Mouse (Mus musculus) midbrain, postnatal 0 days (tissue): ENCODE measurements around the gene Gm10840. TPM values are rescaled to one million over a fixed set of nuclear protein-coding genes. Genes with fewer than 3 reads are reported as not detected.

Experiments used
- ATAC-seq: fragments of 200-750 bp; cut with Nextera tagmentation; 2 replicates; pipeline ENCODE4 v1.8.0; 2017; ENCODE audit warnings: moderate number of reproducible peaks, mild to moderate bottlenecking, moderate TSS enrichment, moderate library complexity; ENCODE audit not compliant: low FRiP score
- DNase-seq: peaks from one replicate; pipeline ENCODE4 v3.0.0-alpha.2; 2015; ENCODE audit warnings: low spot score
- H3K27ac ChIP-seq: fragments of 300-500 bp; sonication (generic); 2 replicates; pipeline ENCODE4 v1.5.1; 2014; ENCODE audit warnings: low read depth, mild to moderate bottlenecking, low read length, mixed read lengths
- H3K27me3 ChIP-seq: fragments of 300-500 bp; sonication (generic); 2 replicates; pipeline ENCODE4 v1.6.1; 2014; ENCODE audit warnings: low read length, control low read depth, mixed read lengths; ENCODE audit not compliant: insufficient read depth
- H3K36me3 ChIP-seq: fragments of 300-500 bp; sonication (generic); 2 replicates; pipeline ENCODE4 v1.6.1; 2014; ENCODE audit warnings: low read length, control low read depth, mixed read lengths; ENCODE audit not compliant: insufficient read depth
- H3K4me1 ChIP-seq: fragments of 300-500 bp; sonication (generic); 2 replicates; pipeline ENCODE4 v1.6.1; 2014; ENCODE audit warnings: mild to moderate bottlenecking, control low read depth, antibody characterized with exemption, low read length, mixed read lengths; ENCODE audit not compliant: insufficient read depth
- H3K4me2 ChIP-seq: fragments of 300-500 bp; sonication (generic); 2 replicates; pipeline ENCODE4 v1.6.1; 2014; ENCODE audit warnings: low read depth, mild to moderate bottlenecking, low read length, mixed read lengths; ENCODE audit not compliant: poor library complexity, severe bottlenecking
- H3K4me3 ChIP-seq: fragments of 300-500 bp; sonication (generic); 2 replicates; pipeline ENCODE4 v1.5.1; 2014; ENCODE audit warnings: low read depth, mild to moderate bottlenecking, low read length, moderate library complexity
- H3K9ac ChIP-seq: fragments of 300-500 bp; sonication (generic); replicated peaks from 2 replicates; pipeline ENCODE4 v1.6.1; 2014; ENCODE audit warnings: mild to moderate bottlenecking, low read length, moderate library complexity, mixed read lengths; ENCODE audit not compliant: poor library complexity, severe bottlenecking
- H3K9me3 ChIP-seq: fragments of 300-500 bp; sonication (generic); 2 replicates; pipeline ENCODE4 v1.6.1; 2016; ENCODE audit warnings: low read length, control low read depth
- CTCF ChIP-seq: IDR thresholded peaks from 2 replicates; pipeline ENCODE4 v1.5.1; 2016; ENCODE audit warnings: antibody characterized with exemption, mild to moderate bottlenecking
- whole genome bisulfite sequencing: fragments of 180-500 bp; shearing (Covaris S2); extraction: QIAGEN DNeasy Blood & Tissue Kit; methylation state at CpG from one replicate; pipeline ENCODE4 v1.1.7; 2014; 5-methylcytosine and 5-hydroxymethylcytosine counted together
- polyA plus RNA-seq: library from polyadenylated mRNA; unstranded; fragments of >200 nt; fragmentation: Nextera tagmentation; extraction: Ambion mirVana; gene quantifications from 2 replicates; pipeline ENCODE4 v1.2.1, GENCODE M21; 2015
- total RNA-seq: library from RNA; depleted of rRNA; stranded (reverse); fragments of >200 nt; gene quantifications from 2 replicates; pipeline ENCODE4 v1.2.3, GENCODE M21; 2014

Gm10840 gene
- total and polyA plus RNA-seq, 2 experiments from 2014 or later: not detected

DNA sequence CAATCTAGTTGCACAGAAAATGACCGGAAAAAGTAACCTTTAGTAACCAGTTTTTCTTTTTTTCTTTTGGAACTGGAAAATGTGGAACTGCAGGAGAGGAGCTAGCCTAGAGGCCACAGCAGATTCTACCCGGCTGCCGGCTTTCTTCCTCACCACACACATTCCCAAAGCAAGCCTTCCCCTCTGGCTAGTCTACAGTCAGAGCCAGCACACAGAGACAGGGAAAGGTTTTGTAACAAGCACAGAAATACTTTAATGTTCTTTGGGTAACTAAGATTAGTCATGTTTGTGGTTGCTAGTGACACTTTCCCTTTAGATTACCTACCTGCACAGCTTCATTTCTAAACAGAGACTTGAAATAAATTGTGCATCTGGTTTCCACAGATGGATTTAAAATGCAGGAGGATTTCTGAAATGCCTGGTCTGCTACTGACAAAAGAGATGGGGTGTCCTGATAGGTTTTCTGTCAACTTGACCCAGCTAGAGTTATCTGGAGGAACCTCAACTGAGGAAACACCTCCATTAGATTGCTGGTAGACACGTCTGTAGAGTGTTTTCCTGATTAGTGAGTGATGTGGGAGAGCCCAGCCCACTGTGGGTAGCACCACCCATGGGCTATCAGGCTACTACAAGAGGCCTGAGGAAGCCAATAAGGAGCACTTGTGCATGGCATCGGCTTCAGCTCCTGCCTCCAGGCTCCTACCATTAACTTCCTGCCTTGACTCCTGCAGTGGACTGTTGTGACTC lies 17.6 kb downstream of the Gm10840 start:
- no peak for TF ChIP-seq CTCF

DNA sequence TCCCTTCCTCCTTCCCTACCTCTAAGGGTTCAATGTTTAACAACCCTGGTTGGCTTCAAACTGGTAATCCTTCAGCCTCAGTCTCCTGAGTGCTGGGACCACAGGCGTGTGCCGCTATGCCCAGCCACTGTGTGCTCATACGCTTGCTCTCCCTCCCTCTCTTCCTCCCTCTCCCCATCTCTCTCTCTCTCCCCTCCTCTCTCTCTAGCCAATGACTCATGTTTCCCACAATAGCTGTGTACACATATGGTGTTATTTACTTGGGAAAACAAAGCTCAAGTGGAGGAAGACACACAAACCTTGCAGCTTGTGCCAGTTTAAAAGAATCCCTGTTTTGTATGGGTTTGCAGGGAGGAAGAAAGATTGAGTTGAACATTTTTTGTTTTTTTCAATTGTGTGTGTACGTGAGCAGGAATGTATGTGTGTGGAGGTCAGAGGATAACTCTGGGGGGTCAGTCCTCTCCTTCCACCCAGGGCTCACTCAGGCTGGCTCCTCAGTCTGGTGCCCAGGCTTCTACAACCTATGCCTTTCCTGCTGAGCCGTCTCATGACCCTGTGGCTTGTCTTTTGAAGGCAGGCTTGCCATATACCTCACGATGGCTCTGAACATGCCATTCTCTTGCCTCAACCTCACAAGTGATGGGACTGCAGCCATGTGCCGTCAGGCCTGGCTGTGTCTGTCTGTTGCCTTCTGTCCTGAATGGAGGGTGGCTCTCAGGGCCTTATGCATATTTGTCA lies 19.2 kb downstream of the Gm10840 start:
- no peak for DNase-seq
- ATAC-seq: no peak
- no peak overlapping the region for H3K4me2 ChIP-seq
- peaks cover 10% of the 10 kb centered on the region for H3K36me3 ChIP-seq
- no peaks in the 10 kb centered on the region for H3K27me3 ChIP-seq
- no peak overlapping the region for H3K27ac ChIP-seq
- no peak for TF ChIP-seq CTCF
- H3K4me1 ChIP-seq: no peaks in the 10 kb centered on the region
- H3K4me3 ChIP-seq: no peak overlapping the region
- WGBS: 86% methylated on average over 7 of the region's 7 CpGs
- H3K9ac ChIP-seq: no peak overlapping the region
- no peaks in the 10 kb centered on the region for H3K9me3 ChIP-seq

More for the DNA sequence above, 17.6 kb downstream of the Gm10840 start:
- DNase-seq (no peak), ATAC-seq (no peak)
- Histone ChIP-seq H3K27me3 (no peaks in the 10 kb centered on the region), H3K27ac (no peak overlapping the region), H3K4me2 (no peak overlapping the region), H3K4me1 (no peaks in the 10 kb centered on the region), H3K36me3 (peaks cover 8% of the 10 kb centered on the region), H3K9me3 (no peaks in the 10 kb centered on the region), H3K9ac (no peak overlapping the region), H3K4me3 (no peak overlapping the region)
- WGBS: 83% methylated on average over 5 of the region's 5 CpGs

DNA sequence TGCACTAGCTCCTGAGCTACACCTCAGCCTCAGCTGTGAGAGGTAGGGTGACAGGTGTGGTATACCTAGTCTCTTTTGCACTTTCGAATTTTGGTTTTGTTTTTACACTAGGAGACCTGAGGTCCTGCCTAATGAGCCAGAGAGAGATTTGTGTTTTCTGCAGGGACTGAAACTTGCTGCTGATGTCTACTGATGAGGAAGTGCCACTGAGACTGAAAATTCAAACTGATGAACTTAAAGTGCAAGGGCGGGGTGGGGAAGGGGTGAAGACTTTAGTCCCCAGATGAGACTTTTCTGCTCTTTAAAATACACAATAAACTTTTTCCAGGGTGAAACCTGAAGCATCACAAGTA lies 19.8 kb downstream of the Gm10840 start:
- Histone ChIP-seq H3K4me3 (no peak overlapping the region), H3K9me3 (no peaks in the 10 kb centered on the region), H3K9ac (no peak overlapping the region), H3K27ac (no peak overlapping the region), H3K36me3 (peaks cover 10% of the 10 kb centered on the region), H3K27me3 (no peaks in the 10 kb centered on the region), H3K4me2 (no peak overlapping the region), H3K4me1 (no peaks in the 10 kb centered on the region)
- WGBS: 96% methylated on average over 2 of the region's 2 CpGs
- no peak for ATAC-seq
- DNase-seq: no peak
- no peak for TF ChIP-seq CTCF

DNA sequence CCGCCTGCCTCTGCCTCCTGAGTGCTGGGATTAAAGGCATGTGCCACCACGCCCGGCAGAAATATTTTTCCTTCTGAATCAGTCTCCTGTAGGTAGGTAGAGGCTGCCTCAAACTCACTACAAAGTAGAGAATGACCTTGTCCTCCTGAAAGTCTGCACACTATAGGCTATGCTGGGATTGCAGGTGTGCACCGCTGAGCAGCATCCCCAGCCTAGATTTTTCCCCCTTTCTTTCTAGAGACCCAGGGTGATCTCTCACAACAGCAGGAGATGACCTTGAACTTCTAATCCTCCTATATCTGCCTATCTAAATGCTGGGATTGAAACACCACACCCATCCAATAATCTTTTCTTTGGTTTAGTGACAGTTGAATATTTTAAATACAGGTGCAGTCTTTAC lies 26.7 kb downstream of the Gm10840 start:
- no peak for DNase-seq
- Histone ChIP-seq H3K36me3 (peaks cover 9% of the 10 kb centered on the region), H3K4me2 (no peak overlapping the region), H3K4me3 (no peak overlapping the region), H3K9ac (no peak overlapping the region), H3K9me3 (no peaks in the 10 kb centered on the region), H3K27ac (no peak overlapping the region), H3K4me1 (no peaks in the 10 kb centered on the region), H3K27me3 (no peaks in the 10 kb centered on the region)
- no peak for ATAC-seq
- 98% methylated on average over 4 of the region's 4 CpGs for WGBS
- TF ChIP-seq CTCF: no peak

DNA sequence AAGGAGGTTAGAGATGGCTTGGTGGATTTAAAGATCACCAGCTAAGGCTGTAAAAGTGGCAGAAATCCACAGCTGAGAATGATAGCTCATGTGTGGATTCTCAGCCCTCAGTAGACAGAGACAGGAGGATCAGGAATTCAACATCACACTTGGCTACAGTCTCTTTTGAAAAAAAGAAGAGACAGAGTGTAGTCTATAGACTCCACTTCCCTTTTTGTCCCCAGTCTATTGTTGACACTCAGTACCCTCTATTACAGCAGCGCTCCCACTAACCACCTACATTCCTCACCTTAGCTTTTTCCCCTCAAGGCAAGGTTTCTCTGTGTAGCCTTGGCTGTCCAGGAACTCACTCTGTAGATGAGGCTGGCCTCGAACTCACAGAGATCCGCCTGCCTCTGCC lies 31.1 kb downstream of the Gm10840 start:
- 96% methylated on average over 3 of the region's 3 CpGs for WGBS

DNA sequence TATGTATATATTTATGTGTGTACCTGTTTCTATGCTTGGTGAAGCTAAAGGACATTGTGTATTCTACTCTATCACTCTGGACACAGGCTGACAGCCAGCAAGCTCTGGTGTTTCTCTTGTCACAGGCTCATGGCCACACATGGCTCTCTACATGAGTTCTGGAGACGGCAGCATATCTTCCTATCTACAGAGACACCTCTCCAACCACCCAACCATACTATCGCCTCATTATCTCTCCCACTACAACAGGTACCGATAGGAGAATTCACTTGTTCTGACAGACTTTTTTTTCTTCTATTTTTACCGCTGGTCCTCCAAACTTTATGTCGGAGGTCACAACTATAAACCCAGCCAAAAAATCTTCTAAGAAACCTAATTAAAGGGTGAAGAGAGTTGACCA lies 31.6 kb downstream of the Gm10840 start:
- H3K4me1 ChIP-seq: no peaks in the 10 kb centered on the region
- H3K27ac ChIP-seq: no peak overlapping the region
- 88% methylated on average over 5 of the region's 5 CpGs for WGBS
- TF ChIP-seq CTCF: no peak
- DNase-seq: no peak
- peak overlapping the region; percentile 74 for H3K4me2 ChIP-seq
- H3K9ac ChIP-seq: no peak overlapping the region
- H3K27me3 ChIP-seq: no peaks in the 10 kb centered on the region
- peak overlapping the region; percentile 75 for H3K4me3 ChIP-seq
- no peaks in the 10 kb centered on the region for H3K9me3 ChIP-seq
- ATAC-seq: no peak
- no peaks in the 10 kb centered on the region; the same call in 1 of the 2 replicates for H3K36me3 ChIP-seq

More for the DNA sequence above, 31.1 kb downstream of the Gm10840 start:
- H3K4me2 ChIP-seq: no peak overlapping the region
- no peaks in the 10 kb centered on the region for H3K4me1 ChIP-seq
- ATAC-seq (no peak), DNase-seq (no peak)
- no peak for TF ChIP-seq CTCF
- H3K4me3 ChIP-seq: no peak overlapping the region
- no peaks in the 10 kb centered on the region; the same call in 1 of the 2 replicates for H3K36me3 ChIP-seq
- no peaks in the 10 kb centered on the region for H3K9me3 ChIP-seq
- no peaks in the 10 kb centered on the region for H3K27me3 ChIP-seq
- no peak overlapping the region for H3K9ac ChIP-seq
- no peak overlapping the region for H3K27ac ChIP-seq
